In the genomic region with DNA sequence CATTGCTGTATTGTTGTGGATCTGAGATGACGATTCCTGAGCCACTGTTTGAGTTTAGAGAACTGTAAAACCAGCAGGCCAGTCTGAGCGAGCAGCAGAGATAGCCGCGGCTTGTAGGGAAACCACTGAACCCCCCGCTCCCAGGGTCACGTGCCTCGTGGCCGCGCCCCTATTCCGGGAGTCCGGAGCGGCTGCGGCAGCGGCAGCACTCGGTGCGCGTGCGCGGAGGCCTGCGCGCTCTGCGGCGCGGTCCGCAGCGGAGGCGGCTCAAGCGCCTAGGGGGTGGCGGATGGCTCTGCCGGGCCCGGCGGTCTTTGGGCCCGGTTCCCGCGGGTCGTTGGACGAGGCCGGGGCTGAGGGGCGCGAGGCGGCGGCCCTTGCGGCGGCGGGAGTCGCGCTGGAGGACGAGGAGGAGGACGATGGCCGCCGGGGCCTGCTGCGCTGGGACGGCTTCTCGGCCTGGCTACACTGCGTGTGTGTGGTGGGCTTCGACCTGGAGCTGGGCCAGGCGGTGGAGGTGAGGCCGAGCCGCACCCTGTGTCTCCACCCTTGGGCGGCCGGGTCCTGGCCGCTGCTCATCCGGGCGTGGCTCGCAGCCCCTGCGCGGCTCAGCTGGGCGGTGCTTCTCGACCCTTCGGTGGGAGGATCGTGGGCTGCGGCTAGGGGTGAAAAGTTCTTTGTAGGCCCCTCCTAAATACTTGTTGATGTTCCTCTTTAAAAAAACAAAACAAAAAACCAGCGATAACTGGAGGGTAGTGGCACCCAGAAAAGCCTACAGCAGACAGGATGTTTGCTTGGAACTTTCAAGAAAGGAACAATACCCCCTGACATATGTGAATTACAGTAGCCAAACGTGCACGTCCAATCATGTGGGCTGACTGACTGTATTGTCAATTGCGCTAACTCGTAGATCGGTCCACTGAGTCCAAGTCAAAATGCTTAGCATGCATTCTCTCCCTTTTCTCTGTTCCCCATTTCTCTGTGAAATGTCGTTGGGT, we compare ENCODE assay signal across 8 mouse cellular contexts. TPM values are rescaled to one million over a fixed set of nuclear protein-coding genes. Genes with fewer than 3 reads are reported as not detected.
A peak's percentile ranks its signal among the peaks of the same experiment; 100 is the strongest.
DNase-seq lines count a peak whose midpoint lies in the region; ATAC-seq lines count a peak whose summit lies in the region.

No protein-coding gene starts in this region.

- H3K4me1 ChIP-seq in forebrain, embryonic 10.5 days, result peaks cover 23% of the 10 kb centered on the region
- peaks cover 9% of the 10 kb centered on the region for H3K4me1 ChIP-seq in heart, embryonic 16.5 days (ENCODE audit: control insufficient read depth, insufficient read depth, low read length)
- H3K4me1 ChIP-seq in liver, embryonic 15.5 days (replicated peaks), result peaks cover 35% of the 10 kb centered on the region
- 0 out of 2 replicates have a peak, but pooled peaks cover 2% of the 10 kb centered on the region for H3K4me1 ChIP-seq in neural tube, embryonic 12.5 days

- peak overlapping the region; percentile 100 for H3K27ac ChIP-seq in forebrain, embryonic 10.5 days
- peak overlapping the region; percentile 99 for H3K27ac ChIP-seq in heart, embryonic 16.5 days (ENCODE audit: low read length)
- H3K27ac ChIP-seq in liver, embryonic 15.5 days (replicated peaks), result peak overlapping the region; percentile 98
- H3K27ac ChIP-seq in neural tube, embryonic 12.5 days, result peak overlapping the region; percentile 86

- H3K4me3 ChIP-seq in forebrain, embryonic 10.5 days, result peak overlapping the region; percentile 97
- H3K4me3 ChIP-seq in heart, embryonic 16.5 days (ENCODE audit: low read length), result peak overlapping the region; percentile 94
- peak overlapping the region; percentile 94 for H3K4me3 ChIP-seq in liver, embryonic 15.5 days (replicated peaks)
- H3K4me3 ChIP-seq in neural tube, embryonic 12.5 days, result peak overlapping the region; percentile 89

- peak; percentile 80 for DNase-seq in c-Kit-negative CD71-positive TER-119-positive erythroid progenitor cells, embryonic 14.5 days (ENCODE audit: low read depth, low spot score)
- DNase-seq in forebrain, embryonic 10.5 days (ENCODE audit: extremely low spot score, low spot score), result peak; percentile 86
- DNase-seq in kidney, postnatal 36 days, result peak; percentile 92 to 96
- DNase-seq in telencephalon, adult 2 months (ENCODE audit: low read depth, low spot score), result peak; percentile 72

- peak; percentile 79 for ATAC-seq in CD4-positive, CD25-positive, alpha-beta regulatory T cell, adult 4 months
- ATAC-seq in heart, embryonic 16.5 days (replicated peaks; ENCODE audit: extremely low read depth, insufficient read depth, low FRiP score), result peak; percentile 95
- peak; percentile 95 for ATAC-seq in liver, embryonic 15.5 days (ENCODE audit: insufficient read depth)
- peak; percentile 93 for ATAC-seq in neural tube, embryonic 12.5 days (ENCODE audit: low FRiP score, low read depth)

- under 1% methylated on average over 79 of the region's 79 CpGs for WGBS in forebrain, embryonic 10.5 days
- under 1% methylated on average over 63 of the region's 79 CpGs for WGBS in heart, embryonic 16.5 days
- under 1% methylated on average over 79 of the region's 79 CpGs for WGBS in liver, embryonic 15.5 days (ENCODE audit: insufficient replicate concordance)
- WGBS in neural tube, embryonic 12.5 days, result under 1% methylated on average over 79 of the region's 79 CpGs

- no peaks in the 10 kb centered on the region for H3K27me3 ChIP-seq in forebrain, embryonic 10.5 days (ENCODE audit: poor library complexity, severe bottlenecking)
- no peaks in the 10 kb centered on the region for H3K27me3 ChIP-seq in heart, embryonic 16.5 days (ENCODE audit: control insufficient read depth, insufficient read depth, low read length)
- no peaks in the 10 kb centered on the region for H3K27me3 ChIP-seq in liver, embryonic 15.5 days
- H3K27me3 ChIP-seq in neural tube, embryonic 12.5 days (replicated peaks), result no peaks in the 10 kb centered on the region

- peaks cover 4% of the 10 kb centered on the region; the same call in 1 of the 2 replicates for H3K9me3 ChIP-seq in forebrain, embryonic 10.5 days
- H3K9me3 ChIP-seq in heart, embryonic 16.5 days (replicated peaks; ENCODE audit: control insufficient read depth, low read length), result no peaks in the 10 kb centered on the region
- no peaks in the 10 kb centered on the region for H3K9me3 ChIP-seq in liver, embryonic 15.5 days (replicated peaks)
- H3K9me3 ChIP-seq in neural tube, embryonic 12.5 days, result no peaks in the 10 kb centered on the region

- peak overlapping the region; percentile 100 for H3K9ac ChIP-seq in heart, embryonic 16.5 days (ENCODE audit: low read length)
- peak overlapping the region; percentile 99 for H3K9ac ChIP-seq in liver, embryonic 15.5 days
- H3K9ac ChIP-seq in neural tube, embryonic 12.5 days, result peak overlapping the region; percentile 98

- peaks cover 9% of the 10 kb centered on the region for H3K36me3 ChIP-seq in forebrain, embryonic 10.5 days (replicated peaks)
- H3K36me3 ChIP-seq in heart, embryonic 16.5 days (ENCODE audit: control insufficient read depth, insufficient read depth), result peaks cover 3% of the 10 kb centered on the region; the same call in 1 of the 2 replicates
- H3K36me3 ChIP-seq in liver, embryonic 15.5 days (replicated peaks), result peaks cover 5% of the 10 kb centered on the region; the same call in 1 of the 2 replicates
- no peaks in the 10 kb centered on the region for H3K36me3 ChIP-seq in neural tube, embryonic 12.5 days

- peak overlapping the region; percentile 89 for H3K4me2 ChIP-seq in heart, embryonic 16.5 days (ENCODE audit: low read depth, low read length)
- H3K4me2 ChIP-seq in liver, embryonic 15.5 days, result peak overlapping the region; percentile 93
- H3K4me2 ChIP-seq in neural tube, embryonic 12.5 days (replicated peaks), result peak overlapping the region; percentile 73

RNA-seq across cellular contexts. Expression of gene Dennd6a, which starts 6.0 kb away (rescaled TPM):
- polyA plus RNA-seq in CD4-positive, CD25-positive, alpha-beta regulatory T cell, adult 4 months (2017; shearing (Covaris generic)), result 1 to 10 TPM; 4.1 to 6.4 TPM
- 30.5 and 31.2 TPM in 2 replicates for polyA plus RNA-seq in forebrain, embryonic 10.5 days (2016; fragmentation: Nextera tagmentation; extraction: Ambion mirVana)
- 18.6 and 21.3 TPM in 2 replicates for polyA plus RNA-seq in heart, embryonic 16.5 days (2015; fragmentation: Nextera tagmentation; extraction: Ambion mirVana)
- 10.2 and 10.8 TPM in 2 replicates for polyA plus RNA-seq in liver, embryonic 15.5 days (2015; fragmentation: Nextera tagmentation; extraction: Ambion mirVana)
- polyA plus RNA-seq in neural tube, embryonic 12.5 days (2016; fragmentation: Nextera tagmentation; extraction: Ambion mirVana), result 30.0 and 31.5 TPM in 2 replicates

RNA-seq across cellular contexts. Expression of gene Slmap, which starts 44.9 kb away (rescaled TPM):
- 10 to 100 TPM; 12.1 to 20.8 TPM for polyA plus RNA-seq in CD4-positive, CD25-positive, alpha-beta regulatory T cell, adult 4 months (2017; shearing (Covaris generic))
- polyA plus RNA-seq in forebrain, embryonic 10.5 days (2016; fragmentation: Nextera tagmentation; extraction: Ambion mirVana), result 14.0 and 15.0 TPM in 2 replicates
- polyA plus RNA-seq in heart, embryonic 16.5 days (2015; fragmentation: Nextera tagmentation; extraction: Ambion mirVana), result 121 and 144 TPM in 2 replicates
- 8.6 and 9.1 TPM in 2 replicates for polyA plus RNA-seq in liver, embryonic 15.5 days (2015; fragmentation: Nextera tagmentation; extraction: Ambion mirVana)
- polyA plus RNA-seq in neural tube, embryonic 12.5 days (2016; fragmentation: Nextera tagmentation; extraction: Ambion mirVana), result 21.5 and 24.0 TPM in 2 replicates

RNA-seq across cellular contexts. Expression of gene Arf4, which starts 58.2 kb away (rescaled TPM):
- 100 to 1,000 TPM; 253 to 272 TPM for polyA plus RNA-seq in CD4-positive, CD25-positive, alpha-beta regulatory T cell, adult 4 months (2017; shearing (Covaris generic))
- 472 and 487 TPM in 2 replicates for polyA plus RNA-seq in forebrain, embryonic 10.5 days (2016; fragmentation: Nextera tagmentation; extraction: Ambion mirVana)
- 378 and 406 TPM in 2 replicates for polyA plus RNA-seq in heart, embryonic 16.5 days (2015; fragmentation: Nextera tagmentation; extraction: Ambion mirVana)
- polyA plus RNA-seq in liver, embryonic 15.5 days (2015; fragmentation: Nextera tagmentation; extraction: Ambion mirVana), result 154 and 158 TPM in 2 replicates
- polyA plus RNA-seq in neural tube, embryonic 12.5 days (2016; fragmentation: Nextera tagmentation; extraction: Ambion mirVana), result 577 and 596 TPM in 2 replicates

Comparison
In these comparisons a context has a peak if more than half of its experiments do, and no peak if none do; other contexts are left out.
1. Peak in every context shown above with its lines: DNase-seq, ATAC-seq, H3K4me3 ChIP-seq and H3K27ac ChIP-seq.